Mouse (Mus musculus): ENCODE data around the gene Dscaml1. TPM values are rescaled to one million over a fixed set of nuclear protein-coding genes. Genes with fewer than 3 reads are reported as not detected.
"Not testable (repeated sequence)": the region's sequence is repeated elsewhere in the genome, so short reads cannot be mapped to it uniquely, and the experiment has no call there.

Dscaml1 gene
- polyA plus RNA-seq, 1 experiment from 2014 or later, result 0.87 TPM

GRCm38 (mm10) chr9:45768421-45768820 lies 342.0 kb downstream of the Dscaml1 start:
- no peak overlapping the region for H3K4me3 ChIP-seq
- 85% methylated on average over 18 of the region's 18 CpGs for WGBS
- peaks cover 37% of the 10 kb centered on the region for H3K36me3 ChIP-seq
- H3K9me3 ChIP-seq, result no peaks in the 10 kb centered on the region
- no peak overlapping the region for H3K4me2 ChIP-seq (replicated peaks)
- no peak overlapping the region for H3K27ac ChIP-seq
- no peaks in the 10 kb centered on the region for H3K27me3 ChIP-seq
- H3K4me1 ChIP-seq, result 0 out of 2 replicates have a peak, but pooled peaks cover 3% of the 10 kb centered on the region
- ATAC-seq (ENCODE audit: insufficient number of reproducible peaks, insufficient read depth, low FRiP score, low TSS enrichment), result no peak
- no peak overlapping the region for H3K9ac ChIP-seq

GRCm38 (mm10) chr9:45769596-45769995 lies 343.2 kb downstream of the Dscaml1 start:
- H3K4me2 ChIP-seq (replicated peaks), result no peak overlapping the region
- H3K27me3 ChIP-seq, result no peaks in the 10 kb centered on the region
- no peak for ATAC-seq (ENCODE audit: insufficient number of reproducible peaks, insufficient read depth, low FRiP score, low TSS enrichment)
- H3K27ac ChIP-seq, result no peak overlapping the region
- H3K9me3 ChIP-seq, result no peaks in the 10 kb centered on the region
- H3K4me1 ChIP-seq, result 0 out of 2 replicates have a peak, but pooled peaks cover 3% of the 10 kb centered on the region
- no peak overlapping the region for H3K9ac ChIP-seq
- WGBS, result 88% methylated on average over 5 of the region's 5 CpGs
- peaks cover 49% of the 10 kb centered on the region for H3K36me3 ChIP-seq
- no peak overlapping the region for H3K4me3 ChIP-seq

- Histone ChIP-seq H3K9me3 (no peaks in the 10 kb centered on the region), H3K9ac (no peak overlapping the region), H3K4me2 (replicated peaks) (no peak overlapping the region), H3K4me1 (no peaks in the 10 kb centered on the region), H3K27me3 (no peaks in the 10 kb centered on the region), H3K4me3 (no peak overlapping the region), H3K27ac (no peak overlapping the region), H3K36me3 (peaks cover 66% of the 10 kb centered on the region)
- 69% methylated on average over 6 of the region's 6 CpGs for WGBS
- no peak for ATAC-seq (ENCODE audit: insufficient number of reproducible peaks, insufficient read depth, low FRiP score, low TSS enrichment)
Measured at GRCm38 (mm10) chr9:45774088-45774487, 347.7 kb downstream of the Dscaml1 start.

- H3K27ac ChIP-seq; H3K4me1 ChIP-seq; H3K4me2 ChIP-seq (replicated peaks); H3K4me3 ChIP-seq; H3K9me3 ChIP-seq; H3K27me3 ChIP-seq; ATAC-seq (ENCODE audit: insufficient number of reproducible peaks, insufficient read depth, low FRiP score, low TSS enrichment); H3K9ac ChIP-seq: not testable (repeated sequence)
- peaks cover 62% of the 10 kb centered on the region for H3K36me3 ChIP-seq
- 82% methylated on average over 3 of the region's 3 CpGs for WGBS
Measured at GRCm38 (mm10) chr9:45776176-45776575, 349.7 kb downstream of the Dscaml1 start.

GRCm38 (mm10) chr9:45779201-45779600 lies 352.8 kb downstream of the Dscaml1 start:
- Histone ChIP-seq H3K4me1 (no peaks in the 10 kb centered on the region), H3K9ac (no peak overlapping the region), H3K27ac (no peak overlapping the region), H3K4me2 (replicated peaks) (no peak overlapping the region), H3K9me3 (no peaks in the 10 kb centered on the region), H3K36me3 (peaks cover 44% of the 10 kb centered on the region), H3K27me3 (no peaks in the 10 kb centered on the region), H3K4me3 (no peak overlapping the region)
- WGBS, result 63% methylated on average over 6 of the region's 6 CpGs
- no peak for ATAC-seq (ENCODE audit: insufficient number of reproducible peaks, insufficient read depth, low FRiP score, low TSS enrichment)

GRCm38 (mm10) chr9:45783249-45784069 lies 357.0 kb downstream of the Dscaml1 start:
- no peak overlapping the region for H3K4me2 ChIP-seq (replicated peaks)
- no peak overlapping the region for H3K4me3 ChIP-seq
- H3K27ac ChIP-seq, result no peak overlapping the region
- WGBS, result 82% methylated on average over 12 of the region's 12 CpGs
- H3K4me1 ChIP-seq, result no peaks in the 10 kb centered on the region
- H3K9me3 ChIP-seq, result no peaks in the 10 kb centered on the region
- no peak for ATAC-seq (ENCODE audit: insufficient number of reproducible peaks, insufficient read depth, low FRiP score, low TSS enrichment)
- no peaks in the 10 kb centered on the region for H3K27me3 ChIP-seq
- H3K36me3 ChIP-seq, result peaks cover 18% of the 10 kb centered on the region
- no peak overlapping the region for H3K9ac ChIP-seq

- H3K4me3 ChIP-seq, result no peak overlapping the region
- no peaks in the 10 kb centered on the region for H3K27me3 ChIP-seq
- no peak for ATAC-seq (ENCODE audit: insufficient number of reproducible peaks, insufficient read depth, low FRiP score, low TSS enrichment)
- no peaks in the 10 kb centered on the region for H3K9me3 ChIP-seq
- H3K27ac ChIP-seq, result no peak overlapping the region
- no peak overlapping the region for H3K9ac ChIP-seq
- no peaks in the 10 kb centered on the region for H3K4me1 ChIP-seq
- 88% methylated on average over 8 of the region's 8 CpGs for whole genome bisulfite sequencing
- peaks cover 26% of the 10 kb centered on the region for H3K36me3 ChIP-seq
- H3K4me2 ChIP-seq (replicated peaks), result no peak overlapping the region
Measured at GRCm38 (mm10) chr9:45787071-45787470, 360.6 kb downstream of the Dscaml1 start.

- H3K36me3 ChIP-seq, result peaks cover 28% of the 10 kb centered on the region
Measured at GRCm38 (mm10) chr9:45787547-45787946, 361.1 kb downstream of the Dscaml1 start.

GRCm38 (mm10) chr9:45788405-45788804 lies 362.0 kb downstream of the Dscaml1 start:
- Histone ChIP-seq H3K27ac (no peak overlapping the region), H3K4me3 (no peak overlapping the region), H3K27me3 (no peaks in the 10 kb centered on the region), H3K9me3 (no peaks in the 10 kb centered on the region), H3K4me2 (replicated peaks) (no peak overlapping the region), H3K9ac (no peak overlapping the region), H3K4me1 (no peaks in the 10 kb centered on the region), H3K36me3 (peaks cover 35% of the 10 kb centered on the region)
- ATAC-seq (ENCODE audit: insufficient number of reproducible peaks, insufficient read depth, low FRiP score, low TSS enrichment), result no peak
- 60% methylated on average over 5 of the region's 5 CpGs for WGBS

More at GRCm38 (mm10) chr9:45787547-45787946, 361.1 kb downstream of the Dscaml1 start:
- no peak for ATAC-seq (ENCODE audit: insufficient number of reproducible peaks, insufficient read depth, low FRiP score, low TSS enrichment)
- no peaks in the 10 kb centered on the region for H3K4me1 ChIP-seq
- H3K27ac ChIP-seq, result no peak overlapping the region
- H3K4me2 ChIP-seq (replicated peaks), result no peak overlapping the region
- no peaks in the 10 kb centered on the region for H3K9me3 ChIP-seq
- H3K9ac ChIP-seq, result no peak overlapping the region
- 89% methylated on average over 6 of the region's 6 CpGs for WGBS
- H3K27me3 ChIP-seq, result no peaks in the 10 kb centered on the region
- H3K4me3 ChIP-seq, result no peak overlapping the region

GRCm38 (mm10) chr9:45791456-45792142 lies 365.2 kb downstream of the Dscaml1 start:
- Histone ChIP-seq H3K4me3 (no peak overlapping the region), H3K9me3 (no peaks in the 10 kb centered on the region), H3K36me3 (peaks cover 48% of the 10 kb centered on the region), H3K9ac (no peak overlapping the region), H3K4me1 (no peaks in the 10 kb centered on the region), H3K27me3 (no peaks in the 10 kb centered on the region), H3K4me2 (replicated peaks) (no peak overlapping the region), H3K27ac (no peak overlapping the region)
- no peak for ATAC-seq (ENCODE audit: insufficient number of reproducible peaks, insufficient read depth, low FRiP score, low TSS enrichment)
- WGBS, result 77% methylated on average over 8 of the region's 8 CpGs

- WGBS, result 86% methylated on average over 1 of the region's 1 CpGs
- no peaks in the 10 kb centered on the region for H3K27me3 ChIP-seq
- peaks cover 48% of the 10 kb centered on the region for H3K36me3 ChIP-seq
- no peak for ATAC-seq (ENCODE audit: insufficient number of reproducible peaks, insufficient read depth, low FRiP score, low TSS enrichment)
- no peak overlapping the region for H3K4me3 ChIP-seq
- H3K9me3 ChIP-seq, result no peaks in the 10 kb centered on the region
- no peak overlapping the region for H3K4me2 ChIP-seq (replicated peaks)
- H3K27ac ChIP-seq, result no peak overlapping the region
- no peaks in the 10 kb centered on the region for H3K4me1 ChIP-seq
- no peak overlapping the region for H3K9ac ChIP-seq
Measured at GRCm38 (mm10) chr9:45792235-45792634, 365.8 kb downstream of the Dscaml1 start.

GRCm38 (mm10) chr9:45793697-45794096 lies 367.3 kb downstream of the Dscaml1 start:
- ATAC-seq (ENCODE audit: insufficient number of reproducible peaks, insufficient read depth, low FRiP score, low TSS enrichment), result no peak
- H3K4me2 ChIP-seq (replicated peaks), result no peak overlapping the region
- H3K9me3 ChIP-seq, result no peaks in the 10 kb centered on the region
- 82% methylated on average over 6 of the region's 6 CpGs for WGBS
- peaks cover 48% of the 10 kb centered on the region for H3K36me3 ChIP-seq
- no peak overlapping the region for H3K9ac ChIP-seq
- H3K4me3 ChIP-seq, result no peak overlapping the region
- H3K27me3 ChIP-seq, result no peaks in the 10 kb centered on the region
- peaks cover 7% of the 10 kb centered on the region for H3K4me1 ChIP-seq
- H3K27ac ChIP-seq, result no peak overlapping the region
